Mouse (Mus musculus): Measurements from ENCODE around the gene Ms4a6d. TPM values are rescaled to one million over a fixed set of nuclear protein-coding genes. Genes with fewer than 3 reads are reported as not detected.
A peak's percentile ranks its signal among the peaks of the same experiment; 100 is the strongest.
"Not testable (repeated sequence)": the region's sequence is repeated elsewhere in the genome, so short reads cannot be mapped to it uniquely, and the experiment has no call there.

Gene Ms4a6d
- total RNA-seq, 1 experiment from 2014 or later, result 0.82 TPM

- peak; percentile 50; the same call in 1 of the 2 replicates for ATAC-seq (replicated peaks; ENCODE audit: low read depth, poor library complexity, severe bottlenecking)
These were observed 15.4 kb downstream of the Ms4a6d start for GRCm38 (mm10) chr19:11589205-11589604.

- ATAC-seq (replicated peaks; ENCODE audit: low read depth, poor library complexity, severe bottlenecking), result no peak
These were observed 29.7 kb downstream of the Ms4a6d start for GRCm38 (mm10) chr19:11574965-11575364.

DNA sequence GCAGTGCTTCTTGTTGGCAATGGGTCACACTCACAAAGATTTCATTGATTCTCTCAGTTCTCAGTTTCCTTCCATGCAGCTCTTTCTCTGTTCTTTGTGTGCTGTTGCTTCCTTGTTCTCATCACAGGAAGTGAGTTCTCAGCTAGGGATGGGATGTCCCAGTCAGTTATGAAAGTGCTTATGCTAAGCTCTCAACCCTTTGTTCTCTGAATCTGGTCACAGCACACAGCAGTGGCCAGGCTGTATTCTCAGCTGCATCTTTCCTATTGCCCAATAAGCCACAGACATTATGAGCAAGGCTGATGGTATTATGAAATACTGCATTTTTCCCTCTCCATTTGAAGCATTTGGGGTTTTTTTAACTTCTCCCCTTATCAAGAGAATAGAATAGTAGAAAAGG, 45.1 kb downstream of the Ms4a6d start:
- peak; percentile 97 for ATAC-seq (replicated peaks; ENCODE audit: low read depth, poor library complexity, severe bottlenecking)

DNA sequence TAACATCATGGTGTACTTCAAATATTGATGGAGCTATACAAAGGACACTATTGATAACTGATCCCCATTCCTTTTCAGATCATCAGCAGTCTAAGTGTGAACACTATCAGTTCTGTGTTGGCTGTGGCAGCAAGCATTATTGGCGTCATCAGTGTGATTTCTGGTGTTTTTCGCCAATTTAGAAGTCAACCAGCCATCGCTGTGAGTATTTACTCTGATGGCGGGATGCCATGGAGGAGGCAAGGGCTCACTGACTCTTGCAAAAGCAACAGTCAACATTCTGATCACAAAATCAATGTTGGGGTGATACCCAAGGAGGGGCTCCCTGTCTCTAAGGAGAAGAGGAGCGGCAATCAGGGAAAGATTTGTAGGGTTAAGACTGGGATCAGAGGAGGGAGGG, 49.9 kb downstream of the Ms4a6d start:
- ATAC-seq (replicated peaks; ENCODE audit: low read depth, poor library complexity, severe bottlenecking), result no peak

DNA sequence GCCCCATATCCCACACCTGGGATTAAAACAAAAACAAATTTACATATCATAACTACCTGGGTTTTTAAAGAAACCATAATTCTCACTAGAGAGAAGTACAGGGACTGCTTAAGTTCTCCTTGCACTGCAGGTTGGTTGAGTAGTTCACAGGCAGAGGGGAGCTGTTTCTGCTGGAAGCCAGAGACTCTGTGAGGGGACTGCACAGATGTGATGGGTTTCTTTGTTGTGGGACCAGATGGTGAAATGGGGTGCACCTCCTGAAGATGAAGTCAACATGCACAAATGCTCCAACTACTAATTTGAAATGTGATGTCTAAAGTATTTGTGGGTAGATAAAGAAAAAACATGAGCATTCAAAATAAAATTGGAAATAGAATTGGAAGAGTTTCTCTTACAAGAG, 56.7 kb downstream of the Ms4a6d start:
- no peak for ATAC-seq (replicated peaks; ENCODE audit: low read depth, poor library complexity, severe bottlenecking)

DNA sequence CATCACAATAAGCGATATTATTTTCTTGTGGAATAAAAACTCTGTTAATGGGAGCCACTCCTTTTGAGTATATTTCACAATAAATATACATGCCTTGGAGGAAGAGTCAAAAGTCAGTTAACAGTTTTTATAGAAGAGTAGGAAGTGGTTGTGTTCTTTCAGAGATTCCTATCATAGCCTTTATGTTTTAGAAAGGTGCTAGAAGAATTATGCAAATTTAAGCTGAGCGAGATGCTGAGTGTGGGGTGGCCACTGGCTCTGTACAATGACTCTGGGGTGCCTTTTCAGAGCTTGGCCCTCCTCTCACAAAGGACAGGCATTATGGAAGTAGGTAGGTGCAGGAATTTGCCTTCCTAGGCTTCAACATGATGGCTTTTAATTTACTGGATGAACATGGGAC, 60.3 kb downstream of the Ms4a6d start:
- ATAC-seq (replicated peaks; ENCODE audit: low read depth, poor library complexity, severe bottlenecking), result not testable (repeated sequence)

GRCm38 (mm10) chr19:11540166-11540821, 64.4 kb downstream of the Ms4a6d start:
- ATAC-seq (replicated peaks; ENCODE audit: low read depth, poor library complexity, severe bottlenecking), result peak; percentile 63

GRCm38 (mm10) chr19:11537336-11537735, 67.3 kb downstream of the Ms4a6d start:
- ATAC-seq (replicated peaks; ENCODE audit: low read depth, poor library complexity, severe bottlenecking), result no peak

Other genes with a start within 250 kb of the Ms4a6d start
- gene Ms4a4a, start 229.3 kb downstream of the Ms4a6d start, total RNA-seq (2017), result not detected in 2 replicates
- gene Ms4a4c, start 200.1 kb downstream of the Ms4a6d start, total RNA-seq (2017), result 7.3 and 25.8 TPM in 2 replicates
- gene Ms4a4b, start 161.3 kb downstream of the Ms4a6d start, total RNA-seq (2017), result 3.1 and 10.3 TPM in 2 replicates
- 108 and 113 TPM in 2 replicates for gene Ms4a6c, start 135.5 kb downstream of the Ms4a6d start, total RNA-seq (2017)
- gene Gm8369, start 118.9 kb downstream of the Ms4a6d start, total RNA-seq (2017), result 1.7 and 2.1 TPM in 2 replicates
- gene Ms4a6b, start 88.3 kb downstream of the Ms4a6d start, total RNA-seq (2017), result 13.9 and 26.6 TPM in 2 replicates
- not detected in 2 replicates for gene Ms4a4d, start 68.0 kb downstream of the Ms4a6d start, total RNA-seq (2017)
- gene Ms4a2, start 18.9 kb upstream of the Ms4a6d start, total RNA-seq (2017), result 54.6 and 59.7 TPM in 2 replicates
- 31.1 and 41.7 TPM in 2 replicates for gene Ms4a3, start 36.0 kb upstream of the Ms4a6d start, total RNA-seq (2017)
- 2.7 TPM in 1 of 2 replicates, not detected in the other for gene Oosp2, start 55.7 kb upstream of the Ms4a6d start, total RNA-seq (2017)
- gene Oosp1, start 86.3 kb upstream of the Ms4a6d start, total RNA-seq (2017), result 7.4 and 12.8 TPM in 2 replicates
- gene Oosp3, start 92.2 kb upstream of the Ms4a6d start, total RNA-seq (2017), result not detected in 2 replicates
- gene Gif, start 142.7 kb upstream of the Ms4a6d start, total RNA-seq (2017), result not detected in 2 replicates
- 89.0 and 118 TPM in 2 replicates for gene Mrpl16, start 165.5 kb upstream of the Ms4a6d start, total RNA-seq (2017)
- gene Stx3, start 214.6 kb upstream of the Ms4a6d start, total RNA-seq (2017), result 17.7 and 20.7 TPM in 2 replicates
- gene Olfr1417, start 234.4 kb upstream of the Ms4a6d start, total RNA-seq (2017), result not detected in 2 replicates